Mouse (Mus musculus) midbrain, embryonic 12.5 days (tissue): ENCODE data around the gene Ren1. TPM values are rescaled to one million over a fixed set of nuclear protein-coding genes. Genes with fewer than 3 reads are reported as not detected.
A peak's percentile ranks its signal among the peaks of the same experiment; 100 is the strongest.

Experiments
- ATAC-seq: fragments of 200-750 bp; cut with Nextera tagmentation; 2 replicates; pipeline ENCODE4 v1.8.0; 2017; ENCODE audit warnings: low read depth, moderate TSS enrichment, moderate library complexity; ENCODE audit not compliant: low FRiP score
- H3K27ac ChIP-seq: fragments of 300-500 bp; sonication (generic); replicated peaks from 2 replicates; pipeline ENCODE4 v1.5.1; 2016; ENCODE audit warnings: mild to moderate bottlenecking
- H3K27me3 ChIP-seq: fragments of 300-500 bp; sonication (generic); 2 replicates; pipeline ENCODE4 v1.6.1; 2016; ENCODE audit warnings: mild to moderate bottlenecking
- H3K36me3 ChIP-seq: fragments of 300-500 bp; sonication (generic); 2 replicates; pipeline ENCODE4 v1.6.1; 2016
- H3K4me1 ChIP-seq: fragments of 300-500 bp; sonication (generic); 2 replicates; pipeline ENCODE4 v1.6.1; 2016
- H3K4me2 ChIP-seq: fragments of 300-500 bp; sonication (generic); replicated peaks from 2 replicates; pipeline ENCODE4 v1.6.1; 2016; ENCODE audit warnings: mild to moderate bottlenecking, moderate library complexity
- H3K4me3 ChIP-seq: fragments of 300-500 bp; sonication (generic); 2 replicates; pipeline ENCODE4 v1.5.1; 2016; ENCODE audit warnings: mild to moderate bottlenecking
- H3K9ac ChIP-seq: fragments of 300-500 bp; sonication (generic); replicated peaks from 2 replicates; pipeline ENCODE4 v1.6.1; 2016; ENCODE audit warnings: mild to moderate bottlenecking, moderate library complexity
- H3K9me3 ChIP-seq: fragments of 300-500 bp; sonication (generic); 2 replicates; pipeline ENCODE4 v1.6.1; 2016; ENCODE audit warnings: mild to moderate bottlenecking
- WGBS: fragments of 180-500 bp; shearing (Covaris S2); methylation state at CpG from one replicate; pipeline ENCODE4 v1.1.7; 2016; 5-methylcytosine and 5-hydroxymethylcytosine counted together
- polyA plus RNA-seq: library from polyadenylated mRNA; unstranded; fragments of >200 nt; fragmentation: Nextera tagmentation; extraction: Ambion mirVana; gene quantifications from 2 replicates; pipeline ENCODE4 v1.2.1, GENCODE M21; 2016

The Ren1 gene
- polyA plus RNA-seq, 1 experiment from 2014 or later = not detected

GRCm38 (mm10) chr1:133404005-133404404 is 53.7 kb downstream of the Ren1 start:
- ATAC-seq = no peak
- WGBS = 91% methylated on average over 4 of the region's 4 CpGs
- Histone ChIP-seq H3K9ac (no peak overlapping the region), H3K27ac (no peak overlapping the region), H3K4me2 (no peak overlapping the region), H3K4me1 (peaks cover 14% of the 10 kb centered on the region), H3K36me3 (peaks cover 14% of the 10 kb centered on the region; the same call in 1 of the 2 replicates), H3K9me3 (no peaks in the 10 kb centered on the region), H3K27me3 (peaks cover 15% of the 10 kb centered on the region), H3K4me3 (no peak overlapping the region)

GRCm38 (mm10) chr1:133406614-133407013 is 56.3 kb downstream of the Ren1 start:
- H3K4me2 ChIP-seq = no peak overlapping the region
- H3K4me1 ChIP-seq = peaks cover 37% of the 10 kb centered on the region
- H3K27ac ChIP-seq = no peak overlapping the region
- no peak overlapping the region for H3K9ac ChIP-seq
- 85% methylated on average over 7 of the region's 7 CpGs for WGBS
- no peaks in the 10 kb centered on the region for H3K9me3 ChIP-seq
- no peaks in the 10 kb centered on the region for H3K27me3 ChIP-seq
- H3K4me3 ChIP-seq = no peak overlapping the region
- no peak for ATAC-seq
- H3K36me3 ChIP-seq = peaks cover 14% of the 10 kb centered on the region; the same call in 1 of the 2 replicates

- H3K4me1 ChIP-seq = peaks cover 45% of the 10 kb centered on the region
Measured at GRCm38 (mm10) chr1:133407436-133407835, 57.1 kb downstream of the Ren1 start.

GRCm38 (mm10) chr1:133408321-133408720 is 58.0 kb downstream of the Ren1 start:
- Histone ChIP-seq H3K27ac (no peak overlapping the region; the same call in 1 of the 2 replicates), H3K4me3 (no peak overlapping the region), H3K4me2 (no peak overlapping the region), H3K36me3 (peaks cover 9% of the 10 kb centered on the region; the same call in 1 of the 2 replicates), H3K9ac (no peak overlapping the region), H3K27me3 (no peaks in the 10 kb centered on the region), H3K4me1 (peaks cover 46% of the 10 kb centered on the region), H3K9me3 (no peaks in the 10 kb centered on the region)
- 46% methylated on average over 9 of the region's 9 CpGs for WGBS
- ATAC-seq = no peak

More at GRCm38 (mm10) chr1:133407436-133407835, 57.1 kb downstream of the Ren1 start:
- Histone ChIP-seq H3K4me2 (no peak overlapping the region), H3K9ac (no peak overlapping the region), H3K27ac (no peak overlapping the region), H3K27me3 (no peaks in the 10 kb centered on the region), H3K4me3 (no peak overlapping the region), H3K36me3 (peaks cover 9% of the 10 kb centered on the region; the same call in 1 of the 2 replicates), H3K9me3 (no peaks in the 10 kb centered on the region)
- no peak for ATAC-seq
- WGBS = 59% methylated on average over 6 of the region's 6 CpGs

GRCm38 (mm10) chr1:133408880-133409516 is 58.7 kb downstream of the Ren1 start:
- Histone ChIP-seq H3K9ac (peak overlapping the region; percentile 11; the same call in 1 of the 2 replicates), H3K36me3 (peaks cover 9% of the 10 kb centered on the region; the same call in 1 of the 2 replicates), H3K4me1 (peaks cover 46% of the 10 kb centered on the region), H3K4me2 (no peak overlapping the region; the same call in 1 of the 2 replicates), H3K9me3 (no peaks in the 10 kb centered on the region), H3K27ac (peak overlapping the region; percentile 25; the same call in 1 of the 2 replicates), H3K4me3 (no peak overlapping the region), H3K27me3 (no peaks in the 10 kb centered on the region)
- ATAC-seq = no peak
- WGBS = 8% methylated on average over 6 of the region's 6 CpGs

GRCm38 (mm10) chr1:133409786-133410185 is 59.5 kb downstream of the Ren1 start:
- H3K9me3 ChIP-seq = no peaks in the 10 kb centered on the region
- H3K9ac ChIP-seq = peak overlapping the region; percentile 11; the same call in 1 of the 2 replicates
- peaks cover 9% of the 10 kb centered on the region; the same call in 1 of the 2 replicates for H3K36me3 ChIP-seq
- no peak overlapping the region for H3K4me2 ChIP-seq
- H3K27ac ChIP-seq = 0 out of 2 replicates have a peak overlapping the region, but pooled peaks have one; percentile 25
- no peak overlapping the region for H3K4me3 ChIP-seq
- WGBS = 63% methylated on average over 9 of the region's 9 CpGs
- no peak for ATAC-seq
- H3K4me1 ChIP-seq = peaks cover 50% of the 10 kb centered on the region
- no peaks in the 10 kb centered on the region for H3K27me3 ChIP-seq

Other genes with a start within 250 kb of the Ren1 start
- 52.7 and 57.9 TPM in 2 replicates for gene Ppp1r15b, start 219.4 kb upstream of the Ren1 start, polyA plus RNA-seq
- gene Plekha6, start 186.3 kb upstream of the Ren1 start, polyA plus RNA-seq = 27.7 and 36.1 TPM in 2 replicates
- not detected in 2 replicates for gene Golt1a, start 40.7 kb upstream of the Ren1 start, polyA plus RNA-seq
- not detected in 2 replicates for gene Kiss1, start 28.6 kb upstream of the Ren1 start, polyA plus RNA-seq
- gene Etnk2, start 13.1 kb downstream of the Ren1 start, polyA plus RNA-seq = 3.8 and 3.9 TPM in 2 replicates
- gene Sox13, start 73.9 kb downstream of the Ren1 start, polyA plus RNA-seq = 31.0 and 33.6 TPM in 2 replicates